Mouse (Mus musculus) frontal cortex, postnatal 36 days (tissue): ENCODE measurements around the gene Zfp366.

Source experiments
- DNase-seq, 2 experiments: peaks; one replicate each; pipeline ENCODE4 v3.0.0; 2022; ENCODE audit warnings: low spot score in 2 of 2

The Zfp366 gene

GRCm38 (mm10) chr13:99186138-99186853 lies 1.7 kb downstream of the Zfp366 start:
- DNase-seq: no peak

DNA sequence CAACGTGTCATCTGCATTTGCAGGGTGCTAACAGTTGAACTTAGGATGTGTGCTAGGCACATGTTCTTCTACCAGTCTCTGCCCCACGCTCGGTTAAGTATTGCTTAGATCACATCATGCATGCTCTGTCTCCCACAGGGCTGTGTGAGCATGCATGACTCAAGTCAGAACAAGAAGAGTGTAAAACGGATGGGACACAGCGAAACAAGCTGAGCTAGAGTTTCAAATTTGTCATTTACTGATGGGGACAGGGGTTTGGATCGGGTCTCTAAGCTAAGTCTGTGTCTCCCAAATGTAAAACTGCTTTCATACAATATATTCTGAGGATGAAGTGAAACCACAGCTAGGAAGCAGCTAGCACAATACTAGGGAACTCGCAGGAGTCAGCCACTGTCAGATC lies 2.2 kb downstream of the Zfp366 start:
- no peak for DNase-seq

DNA sequence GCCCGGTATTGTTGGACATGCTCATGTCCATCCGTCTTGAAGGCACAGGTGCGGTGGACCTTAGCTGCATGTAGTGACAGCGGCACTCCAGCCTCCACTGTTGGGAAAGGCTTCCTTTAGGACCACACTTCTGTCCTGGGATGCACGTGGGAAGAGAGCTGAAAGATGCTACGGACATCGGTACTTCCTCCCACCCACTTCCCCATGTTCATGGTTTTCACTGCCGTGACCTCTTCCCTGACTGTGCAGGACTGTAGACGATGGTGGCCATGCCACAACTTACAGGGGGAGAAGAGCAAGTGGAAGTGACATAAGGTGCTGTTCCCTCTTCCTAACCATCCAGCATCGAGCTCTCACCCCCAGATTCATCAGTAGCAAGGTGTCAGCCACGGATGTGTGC lies 2.8 kb downstream of the Zfp366 start:
- DNase-seq: no peak

DNA sequence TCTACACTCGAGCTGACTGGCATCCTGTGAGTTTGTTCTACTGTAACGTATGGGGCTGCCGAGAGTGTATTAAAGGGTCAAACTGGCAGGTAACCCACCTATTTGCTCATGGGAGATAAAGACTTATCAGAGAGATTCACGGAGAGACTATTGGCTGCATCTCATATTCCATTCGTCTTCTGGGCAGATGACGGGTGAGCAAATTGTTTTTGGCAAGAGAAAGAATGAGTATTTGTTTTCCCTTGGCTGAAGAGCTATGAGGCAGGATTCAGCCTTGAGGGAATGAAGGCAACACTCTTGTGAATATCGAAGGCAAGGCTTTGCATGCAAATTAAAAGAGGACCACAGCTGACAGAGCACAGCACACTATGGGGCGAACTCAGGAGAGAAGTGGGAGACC lies 4.0 kb downstream of the Zfp366 start:
- DNase-seq: no peak

DNA sequence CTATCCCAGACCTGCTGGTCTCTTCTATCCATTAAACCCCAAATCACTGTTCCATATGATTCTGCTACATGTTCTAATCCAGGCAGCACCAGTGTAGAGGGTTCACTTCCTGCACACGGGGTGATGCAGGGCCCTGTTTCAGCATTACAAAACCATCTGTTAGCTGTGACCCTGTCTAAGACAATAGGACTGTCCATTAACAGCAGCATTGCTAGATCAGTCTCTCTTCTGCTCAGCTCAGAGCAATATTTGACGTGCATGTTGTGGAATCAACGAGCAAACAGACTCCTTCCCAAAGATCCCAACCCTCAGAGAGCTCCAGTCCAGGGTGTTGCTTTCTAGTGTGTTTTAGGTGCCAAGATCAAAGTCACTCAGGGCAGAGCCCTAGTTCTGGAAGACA lies 5.0 kb downstream of the Zfp366 start:
- no peak for DNase-seq

DNA sequence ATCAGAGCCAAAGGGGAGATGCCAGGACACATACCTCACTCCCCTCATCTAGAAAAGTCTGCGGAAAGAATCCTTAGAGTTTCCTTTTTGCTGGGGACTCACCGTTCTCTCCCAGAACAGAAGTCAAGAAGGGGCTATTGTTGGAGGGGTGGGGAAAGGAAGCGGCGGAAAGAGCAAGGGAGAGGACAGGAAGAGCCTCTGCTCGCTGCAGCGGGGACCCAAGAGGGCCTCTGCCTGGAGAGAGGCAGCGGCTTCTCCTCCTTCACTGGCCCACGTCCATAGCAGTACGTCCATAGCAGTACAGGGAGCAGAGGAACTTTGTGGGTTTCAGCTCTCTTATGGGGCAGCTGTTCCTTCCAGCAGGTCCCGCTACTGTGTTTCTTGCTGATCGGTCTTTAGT lies 5.8 kb downstream of the Zfp366 start:
- DNase-seq: no peak

- DNase-seq: no peak
These were observed 6.4 kb downstream of the Zfp366 start for GRCm38 (mm10) chr13:99191063-99191462.

DNA sequence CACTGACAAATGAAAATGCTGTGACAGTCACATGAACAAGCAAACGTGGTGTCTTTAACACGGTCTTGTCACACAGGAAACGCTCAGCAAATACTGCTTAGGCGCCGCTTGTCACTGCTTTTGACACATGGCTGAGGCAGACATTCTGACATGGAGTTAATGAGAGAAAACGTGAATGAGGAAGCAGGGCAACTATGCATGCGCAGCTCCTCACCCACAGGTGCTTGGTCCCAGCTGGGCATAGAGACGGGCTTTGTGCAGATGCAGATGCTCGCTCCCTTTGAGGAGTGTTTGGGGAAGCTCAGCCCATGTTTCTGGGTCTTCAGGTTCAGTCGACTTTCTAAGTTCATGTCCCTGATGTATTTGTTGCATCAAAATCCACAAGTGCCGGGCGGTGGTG lies 11.7 kb downstream of the Zfp366 start:
- DNase-seq: no peak

- DNase-seq: no peak
These were observed 12.2 kb downstream of the Zfp366 start for GRCm38 (mm10) chr13:99196865-99197264.

DNA sequence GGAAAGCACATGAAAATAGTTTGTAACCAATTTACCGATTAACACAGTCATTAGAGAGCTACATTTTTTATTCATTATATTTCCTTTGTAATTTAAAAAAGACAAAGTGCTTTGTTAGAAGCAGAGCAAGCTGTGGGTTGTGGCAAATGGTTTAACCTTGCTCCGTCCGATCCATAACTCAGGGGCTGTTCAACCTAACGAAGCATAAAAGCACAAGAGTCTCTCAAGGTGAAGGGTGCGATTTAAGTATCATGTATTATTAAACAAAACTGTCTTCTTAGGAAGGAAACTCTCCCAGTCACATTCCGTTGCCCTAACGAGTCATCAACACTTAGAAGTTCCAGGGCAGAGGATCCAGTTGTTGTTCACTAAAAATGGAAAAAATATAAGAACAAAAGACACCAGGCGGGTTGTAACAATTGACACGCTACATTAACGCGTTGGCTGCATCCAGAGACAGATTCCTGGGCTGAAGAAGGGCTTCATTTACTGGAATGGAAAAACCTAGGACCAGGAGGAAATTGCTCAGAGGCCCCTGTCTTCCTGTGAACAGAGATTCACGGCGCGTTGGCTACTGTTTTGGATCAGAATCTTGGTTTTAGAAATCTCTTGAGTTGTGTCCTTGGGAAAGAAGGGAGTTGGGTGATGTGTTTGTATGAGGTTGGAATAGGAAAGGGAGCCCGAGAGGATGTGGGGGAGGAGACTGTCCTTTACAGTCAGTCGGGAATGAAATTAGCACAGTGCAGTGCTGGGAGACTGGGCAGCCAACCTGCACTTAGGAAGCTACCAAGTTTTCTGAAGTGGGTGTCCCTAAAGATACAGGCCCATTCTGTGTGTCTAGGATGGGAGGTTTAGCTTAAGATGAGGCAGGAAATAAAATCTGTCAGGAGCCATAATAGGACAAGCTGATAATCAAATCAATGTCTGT lies 17.3 kb downstream of the Zfp366 start:
- DNase-seq: no peak

GRCm38 (mm10) chr13:99207214-99207613 lies 22.6 kb downstream of the Zfp366 start:
- DNase-seq: no peak

GRCm38 (mm10) chr13:99209859-99210258 lies 25.2 kb downstream of the Zfp366 start:
- DNase-seq: no peak

DNA sequence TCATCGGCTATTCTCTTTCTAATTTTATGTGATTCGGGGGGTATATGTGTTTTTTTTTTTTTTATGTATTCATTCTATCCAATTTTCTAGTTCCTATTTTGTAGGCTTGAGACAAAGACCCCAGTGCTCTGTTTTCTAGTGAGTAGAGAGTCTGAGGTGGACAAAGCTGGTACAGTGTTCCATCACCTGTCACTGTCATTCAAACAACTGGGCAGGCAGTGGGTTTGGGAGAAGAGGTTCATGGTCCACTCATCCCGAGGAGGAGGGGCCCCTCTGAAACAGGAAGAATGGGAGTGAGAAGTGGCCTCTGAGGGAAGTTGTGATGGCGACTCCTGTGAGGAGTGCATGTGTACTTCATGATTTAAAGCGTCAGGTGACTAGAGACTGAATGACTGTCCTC lies 26.2 kb downstream of the Zfp366 start:
- DNase-seq: no peak

DNA sequence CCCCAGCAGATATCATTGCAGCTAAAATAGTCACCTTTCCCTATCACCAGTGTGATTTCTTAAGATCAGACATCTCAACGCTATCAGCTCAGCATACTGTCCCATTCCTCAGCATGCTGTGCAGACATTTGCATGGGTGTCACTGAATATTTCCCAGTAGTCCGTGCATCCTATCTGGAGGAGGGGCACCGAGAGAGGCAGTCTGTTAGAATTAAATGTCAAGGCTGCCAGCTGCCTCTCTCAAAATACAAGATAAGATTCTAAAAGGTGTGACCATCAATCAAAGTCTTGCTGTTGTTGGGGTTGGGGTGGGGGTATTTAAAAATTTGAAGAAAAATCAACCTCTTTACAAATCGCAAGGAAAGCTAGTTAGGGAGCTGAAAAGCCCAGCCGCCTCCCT lies 28.4 kb downstream of the Zfp366 start:
- DNase-seq: no peak

DNA sequence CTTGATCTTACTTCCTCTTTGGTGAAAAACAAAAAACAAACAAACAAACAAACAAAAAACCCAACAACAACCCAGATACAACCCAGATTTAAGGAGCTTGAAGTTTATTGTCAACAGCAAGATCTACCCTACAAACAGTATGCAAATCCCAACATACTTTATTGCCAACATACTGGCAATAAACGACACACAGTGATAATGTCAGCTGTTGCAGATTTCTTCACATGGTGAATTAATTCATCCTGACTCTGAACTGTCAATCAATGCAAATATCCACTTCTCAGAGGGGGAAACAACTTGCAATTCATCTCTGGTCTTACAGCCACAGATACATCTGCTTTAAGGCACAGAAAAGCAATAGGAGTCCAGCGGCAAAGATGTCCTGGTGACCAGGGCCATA lies 31.4 kb downstream of the Zfp366 start:
- DNase-seq: no peak

DNA sequence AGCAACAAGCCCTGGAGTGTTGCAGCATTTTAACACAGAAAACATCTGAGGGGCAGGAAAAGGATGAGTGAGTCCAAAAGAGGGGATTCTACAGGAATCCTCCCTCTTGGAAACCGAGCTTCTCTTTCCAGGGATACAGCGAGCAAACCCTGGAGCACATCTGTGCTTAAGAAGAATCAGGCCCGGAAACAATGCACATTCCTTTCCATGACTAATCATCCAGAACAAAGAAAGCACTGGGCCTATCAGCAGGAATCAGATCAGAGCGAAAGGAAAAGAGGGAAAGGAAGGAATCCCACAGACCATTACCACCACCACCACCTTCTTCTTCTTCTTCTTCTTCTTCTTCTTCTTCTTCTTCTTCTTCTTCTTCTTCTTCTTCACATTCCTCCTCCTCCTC lies 33.4 kb downstream of the Zfp366 start:
- DNase-seq: no peak

DNA sequence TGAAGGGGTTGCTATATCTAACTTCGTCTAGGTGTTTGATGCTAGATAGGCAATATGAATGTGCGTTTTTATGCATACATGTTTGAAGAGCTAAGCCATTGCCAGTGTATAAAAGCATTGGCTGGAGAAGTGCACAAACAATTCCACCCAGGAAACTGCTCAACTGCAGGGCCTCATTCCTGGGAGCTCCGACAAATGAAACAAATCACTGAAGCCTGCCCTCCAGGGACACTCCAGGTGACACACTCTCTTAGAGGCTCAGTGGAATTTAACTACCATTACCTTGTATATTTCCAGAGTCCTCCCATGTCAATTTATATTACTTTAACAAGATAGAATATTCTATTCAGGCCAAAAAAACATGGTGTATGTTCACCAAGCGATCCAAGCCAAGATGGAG lies 35.0 kb downstream of the Zfp366 start:
- DNase-seq: no peak

DNA sequence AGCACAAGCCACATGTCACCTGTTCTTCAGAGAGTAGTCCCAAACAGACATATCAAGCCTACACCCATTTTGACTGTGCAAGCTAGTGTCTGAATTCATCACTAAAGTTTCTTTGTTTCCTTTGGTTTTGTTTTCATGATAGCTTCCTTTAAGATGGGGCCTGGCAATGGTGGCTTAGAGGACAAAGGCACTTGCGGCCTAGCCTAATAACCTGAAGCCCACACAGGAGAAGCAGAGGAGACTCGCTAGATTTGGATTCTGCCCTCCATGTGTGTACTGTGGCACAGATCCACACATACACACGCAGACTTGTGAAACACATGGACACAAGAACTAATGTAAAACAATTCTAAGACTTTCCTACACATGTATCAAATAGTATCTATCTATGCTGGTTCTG lies 37.4 kb downstream of the Zfp366 start:
- DNase-seq: no peak

DNA sequence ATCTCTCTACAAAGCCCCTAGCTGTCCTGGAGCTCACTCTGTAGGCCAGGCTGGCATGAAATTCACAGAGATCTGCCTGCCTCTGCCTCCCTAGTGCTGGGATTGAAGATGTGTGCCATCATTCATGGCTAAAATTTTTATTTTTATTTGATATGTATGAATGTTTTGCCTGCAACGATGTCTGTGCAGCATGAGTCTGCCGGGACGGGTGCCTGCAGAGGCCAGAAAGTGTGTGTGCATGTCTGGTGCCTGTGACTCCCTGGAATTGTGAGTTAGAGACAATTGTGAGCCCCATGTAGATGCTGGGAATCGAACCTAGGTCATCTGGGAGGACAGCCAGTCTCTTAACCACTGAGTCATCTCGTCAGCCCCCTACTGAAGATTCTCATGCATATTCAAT lies 37.9 kb downstream of the Zfp366 start:
- DNase-seq: no peak

DNA sequence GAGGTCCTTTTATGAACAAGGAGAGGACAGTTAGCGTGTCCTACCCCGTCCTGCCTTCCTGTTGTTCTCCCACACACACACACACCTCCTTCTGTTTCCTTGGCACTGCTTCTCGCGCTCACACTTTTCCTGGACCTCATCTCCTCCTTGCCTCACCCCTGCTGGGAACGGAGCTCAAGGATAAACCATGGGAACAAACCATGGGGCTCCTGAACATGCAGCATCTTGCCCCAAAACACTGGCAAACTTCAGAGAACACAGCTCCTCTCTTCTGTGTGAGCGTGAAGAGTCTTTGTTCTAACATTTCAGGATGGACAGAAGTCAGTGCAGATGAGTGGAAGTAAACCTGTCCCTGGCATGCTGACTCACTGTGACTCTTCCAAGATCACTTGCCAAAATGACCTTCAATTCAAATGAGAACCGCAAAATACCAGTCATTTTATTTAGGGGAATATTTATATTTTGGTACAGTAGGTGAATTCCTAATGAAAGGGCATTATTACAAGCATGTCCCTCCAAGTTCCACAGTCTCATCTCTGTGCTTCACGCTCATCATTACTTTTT lies 38.8 kb downstream of the Zfp366 start:
- DNase-seq: no peak

GRCm38 (mm10) chr13:99223917-99224316 lies 39.3 kb downstream of the Zfp366 start:
- DNase-seq: no peak

DNA sequence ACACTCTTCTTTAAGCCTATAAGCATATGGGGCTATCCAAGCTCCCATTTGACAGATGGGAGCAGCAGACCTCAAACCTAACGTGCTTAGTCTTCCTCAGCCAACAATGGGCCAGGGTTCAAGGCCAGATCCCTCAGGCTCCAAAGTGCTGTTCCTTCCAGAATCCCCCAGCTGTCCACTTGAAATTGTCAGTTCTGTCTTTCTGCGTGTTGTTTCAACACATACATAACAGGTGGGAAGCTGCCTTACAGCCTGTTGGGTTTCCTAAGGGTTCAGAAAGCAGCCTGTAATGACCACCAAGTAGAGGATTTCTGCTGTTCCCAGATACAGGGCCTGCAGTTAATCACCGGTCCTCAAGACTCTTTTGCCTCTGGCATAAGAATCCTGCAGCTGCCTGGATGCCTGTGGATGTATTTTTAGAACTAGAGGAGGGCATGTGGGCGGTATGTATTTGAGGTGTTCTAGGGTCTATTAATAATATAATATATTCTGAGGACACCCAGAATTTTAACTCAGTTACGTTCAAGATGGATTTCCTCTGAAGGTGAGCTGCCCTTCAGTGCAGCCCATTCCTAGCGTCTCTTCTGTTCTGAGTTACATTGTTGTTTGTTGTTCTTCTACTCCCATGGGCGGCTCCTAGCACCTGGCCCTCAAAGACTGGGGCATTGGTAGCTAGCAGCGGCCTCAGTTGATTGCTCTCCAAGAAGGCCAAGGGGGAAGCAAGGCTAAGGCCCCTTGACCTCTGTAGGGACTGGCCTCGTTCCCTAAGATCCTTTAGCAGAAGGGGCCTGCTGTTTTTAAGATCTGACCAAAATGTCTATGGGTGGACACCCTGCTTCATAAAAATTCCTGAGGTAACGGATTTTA lies 41.0 kb downstream of the Zfp366 start:
- DNase-seq: no peak
